Comparison of ENCODE assay signal across 13 mouse cellular contexts in genomic region chr9:119498885-119499284, GRCm38 (mm10).
"Had no signal": no experiment of that assay in that cellular context is flagged by ENCODE, and none has a peak within 500 bp of the region (broad histone marks: within the 10 kb centered on the region; RNA-seq: fewer than 3 reads in every experiment).

No protein-coding gene starts in this region.

- H3K4me3 ChIP-seq: midbrain, embryonic 10.5 days; midbrain, embryonic 12.5 days; neural tube, embryonic 12.5 days; stomach, embryonic 15.5 days had no signal

- H3K4me2 ChIP-seq: lung, embryonic 14.5 days; midbrain, embryonic 12.5 days; neural tube, embryonic 12.5 days; stomach, embryonic 15.5 days had no signal

- DNase-seq: lung, adult 18-20 months; lung, embryonic 14.5 days; lung, postnatal 10 days; lung, postnatal 4 days; midbrain, embryonic 14.5 days; right cerebral cortex, postnatal 14 days; thymus, adult 2 months; thymus, postnatal 25 days; thymus, postnatal 4 days had no signal

- H3K36me3 ChIP-seq: midbrain, embryonic 10.5 days; midbrain, embryonic 12.5 days; neural tube, embryonic 12.5 days; stomach, embryonic 15.5 days had no signal

- H3K27me3 ChIP-seq: neural tube, embryonic 12.5 days; stomach, embryonic 15.5 days had no signal
